Comparison of ENCODE assay signal across 16 mouse cellular contexts in genomic region chr13:42119062-42119461, GRCm38 (mm10).
"Had no signal": no experiment of that assay in that cellular context is flagged by ENCODE, and none has a peak within 500 bp of the region (broad histone marks: within the 10 kb centered on the region; RNA-seq: fewer than 3 reads in every experiment).

No protein-coding gene starts in this region.

- ATAC-seq: liver, embryonic 12.5 days; midbrain, embryonic 16.5 days had no signal

- H3K9me3 ChIP-seq: limb, embryonic 10.5 days; limb, embryonic 13.5 days; liver, embryonic 12.5 days; liver, embryonic 15.5 days; lung, embryonic 15.5 days; midbrain, embryonic 12.5 days had no signal

- H3K9ac ChIP-seq: limb, embryonic 13.5 days; liver, embryonic 12.5 days; liver, embryonic 15.5 days; lung, embryonic 15.5 days; midbrain, embryonic 12.5 days had no signal

- DNase-seq: kidney, postnatal 10 days; kidney, postnatal 36 days; layer of hippocampus, adult 9-11 months; liver; lung, adult 18-20 months; lung, postnatal 10 days; lung, postnatal 36 days; thymus, adult 18-20 months; thymus, postnatal 36 days had no signal

- H3K4me3 ChIP-seq: limb, embryonic 10.5 days; limb, embryonic 13.5 days; liver, embryonic 12.5 days; liver, embryonic 15.5 days; lung, embryonic 15.5 days; midbrain, embryonic 12.5 days had no signal

- H3K27ac ChIP-seq: limb, embryonic 10.5 days; limb, embryonic 13.5 days; liver, embryonic 12.5 days; liver, embryonic 15.5 days; lung, embryonic 15.5 days; midbrain, embryonic 12.5 days had no signal

- H3K27me3 ChIP-seq: limb, embryonic 13.5 days; liver, embryonic 12.5 days; liver, embryonic 15.5 days; lung, embryonic 15.5 days; midbrain, embryonic 12.5 days had no signal

- H3K4me2 ChIP-seq: limb, embryonic 13.5 days; liver, embryonic 12.5 days; liver, embryonic 15.5 days; lung, embryonic 15.5 days; midbrain, embryonic 12.5 days had no signal

- H3K4me1 ChIP-seq: midbrain, embryonic 12.5 days had no signal

- H3K36me3 ChIP-seq: liver, embryonic 12.5 days; liver, embryonic 15.5 days; lung, embryonic 15.5 days had no signal
